In the genomic region with DNA sequence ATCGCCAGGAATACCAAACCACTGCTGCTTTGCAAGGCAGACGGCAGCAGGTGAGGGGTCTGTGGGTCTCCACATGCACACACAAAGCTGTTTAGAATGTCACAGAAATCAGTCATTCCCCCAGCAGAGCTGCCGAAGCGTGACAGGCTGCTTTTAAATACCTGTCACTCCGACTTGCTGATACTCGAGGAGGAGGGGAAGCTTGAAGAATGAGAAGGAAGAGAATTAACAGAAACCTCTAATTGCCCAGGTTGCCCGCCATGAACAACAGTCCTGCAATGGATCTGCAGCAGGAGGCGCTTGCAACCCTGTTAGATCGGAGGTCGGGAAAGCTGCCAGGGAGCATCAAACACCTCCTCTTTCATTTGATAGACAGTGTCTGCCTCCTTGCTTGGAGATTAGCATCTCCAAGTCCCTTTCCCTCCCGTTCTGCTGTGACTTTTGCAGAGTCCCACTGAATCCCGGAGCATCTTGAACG, we compare ENCODE assay signal across 15 mouse cellular contexts.
DNase-seq lines count a peak whose midpoint lies in the region; ATAC-seq and TF ChIP-seq lines count a peak whose summit lies in the region.
"Had no signal": no experiment of that assay in that cellular context is flagged by ENCODE, and none has a peak within 500 bp of the region (broad histone marks: within the 10 kb centered on the region; RNA-seq: fewer than 3 reads in every experiment).

No protein-coding gene starts in this region.

- peak; percentile 1 for DNase-seq in CH12.LX (ENCODE audit: extremely low read depth)
- peak; percentile 65 for DNase-seq in brain, adult 2 months (ENCODE audit: low read depth, low spot score)
- DNase-seq in midbrain, embryonic 10.5 days (ENCODE audit: low spot score), result peak; percentile 29
- DNase-seq in spleen, postnatal 10 days (ENCODE audit: low spot score in 2 of 2), result no peak
- no peak for DNase-seq in adrenal gland, postnatal 14 days
- DNase-seq in thymus, postnatal 14 days, result no peak
- DNase-seq: liver had no signal

- no peak overlapping the region for H3K27ac ChIP-seq in CH12.LX (ENCODE audit: insufficient read depth, low read depth)
- peak overlapping the region; percentile 55; the same call in 1 of the 2 replicates for H3K27ac ChIP-seq in hindbrain, embryonic 13.5 days
- H3K27ac ChIP-seq in midbrain, embryonic 10.5 days (replicated peaks), result no peak overlapping the region
- H3K27ac ChIP-seq in heart, embryonic 12.5 days (ENCODE audit: poor library complexity, severe bottlenecking), result no peak overlapping the region
- H3K27ac ChIP-seq: embryonic facial prominence, embryonic 12.5 days; heart, embryonic 13.5 days; intestine, embryonic 15.5 days; stomach, embryonic 15.5 days had no signal

- no peak overlapping the region for H3K4me3 ChIP-seq in CH12.LX (replicated peaks in 1 of 3; ENCODE audit: low read depth in 2 of 3, low read length in 2 of 3, poor library complexity in 1 of 3)
- H3K4me3 ChIP-seq in hindbrain, embryonic 13.5 days, result no peak overlapping the region
- H3K4me3 ChIP-seq in midbrain, embryonic 10.5 days, result no peak overlapping the region
- no peak overlapping the region for H3K4me3 ChIP-seq in heart, embryonic 12.5 days
- H3K4me3 ChIP-seq: embryonic facial prominence, embryonic 12.5 days; heart, embryonic 13.5 days; intestine, embryonic 15.5 days; myocyte; stomach, embryonic 15.5 days had no signal

- H3K9me3 ChIP-seq in CH12.LX (replicated peaks; ENCODE audit: low read length), result peaks cover 4% of the 10 kb centered on the region
- no peaks in the 10 kb centered on the region for H3K9me3 ChIP-seq in hindbrain, embryonic 13.5 days
- no peaks in the 10 kb centered on the region for H3K9me3 ChIP-seq in midbrain, embryonic 10.5 days (replicated peaks)
- H3K9me3 ChIP-seq in heart, embryonic 12.5 days (replicated peaks), result no peaks in the 10 kb centered on the region; the same call in 1 of the 2 replicates
- H3K9me3 ChIP-seq: embryonic facial prominence, embryonic 12.5 days; heart, embryonic 13.5 days; intestine, embryonic 15.5 days; stomach, embryonic 15.5 days had no signal

- dilution Hi-C loops in CH12.LX (cut with MboI; ENCODE audit: extremely low pct_ligation_motif_present, extremely low pct_unique_long_range_greater_than_20kb, low sequenced_read_pairs), result no loop called here

- H3K79me2 ChIP-seq in CH12.LX (replicated peaks; ENCODE audit: control insufficient read depth, extremely low read depth, insufficient read depth, poor library complexity, severe bottlenecking), result no peaks in the 10 kb centered on the region

- 36% methylated on average over 13 of the region's 13 CpGs for WGBS in hindbrain, embryonic 13.5 days
- WGBS in midbrain, embryonic 10.5 days, result 38% methylated on average over 13 of the region's 13 CpGs
- 39% methylated on average over 13 of the region's 13 CpGs for WGBS in heart, embryonic 12.5 days

- no peak overlapping the region for H3K4me2 ChIP-seq in CH12.LX (ENCODE audit: insufficient read depth, low read depth, poor library complexity, severe bottlenecking)
- no peak overlapping the region for H3K4me2 ChIP-seq in hindbrain, embryonic 13.5 days
- no peak overlapping the region for H3K4me2 ChIP-seq in heart, embryonic 12.5 days
- H3K4me2 ChIP-seq: embryonic facial prominence, embryonic 12.5 days; heart, embryonic 13.5 days; intestine, embryonic 15.5 days; stomach, embryonic 15.5 days had no signal

- peaks cover 0 to 11% of the 10 kb centered on the region in 2 experiments; a peak in 3 of 4 replicates for H3K4me1 ChIP-seq in CH12.LX (ENCODE audit: control insufficient read depth in 1 of 2, insufficient read depth in 2 of 2)
- peaks cover 17% of the 10 kb centered on the region for H3K4me1 ChIP-seq in hindbrain, embryonic 13.5 days (replicated peaks)
- peaks cover 19% of the 10 kb centered on the region for H3K4me1 ChIP-seq in midbrain, embryonic 10.5 days
- no peaks in the 10 kb centered on the region for H3K4me1 ChIP-seq in heart, embryonic 12.5 days (replicated peaks)
- H3K4me1 ChIP-seq: intestine, embryonic 15.5 days; stomach, embryonic 15.5 days had no signal

- ATAC-seq in hindbrain, embryonic 13.5 days (ENCODE audit: low FRiP score), result no peak
- no peak for ATAC-seq in heart, embryonic 12.5 days (ENCODE audit: insufficient number of reproducible peaks, low FRiP score)
- ATAC-seq: activated CD4-positive, CD25-positive, alpha-beta regulatory T cell, adult 4 months; intestine, embryonic 15.5 days had no signal

- TF ChIP-seq CTCF in CH12.LX (conservative IDR thresholded peaks at IDR 0.05 in 1 of 2, IDR thresholded peaks at IDR 0.05 in 1 of 2; ENCODE audit: low read depth in 2 of 2, low read length in 2 of 2), result no peak

- no peak for TF ChIP-seq EP300 in CH12.LX (IDR thresholded peaks at IDR 0.05; ENCODE audit: low read length)

- H3K36me3 ChIP-seq in CH12.LX (replicated peaks in 1 of 2; ENCODE audit: control insufficient read depth in 1 of 2, insufficient read depth in 1 of 2, low read length in 1 of 2), result no peaks in the 10 kb centered on the region
- no peaks in the 10 kb centered on the region for H3K36me3 ChIP-seq in hindbrain, embryonic 13.5 days
- H3K36me3 ChIP-seq in midbrain, embryonic 10.5 days, result no peaks in the 10 kb centered on the region
- H3K36me3 ChIP-seq in heart, embryonic 12.5 days, result no peaks in the 10 kb centered on the region
- H3K36me3 ChIP-seq: embryonic facial prominence, embryonic 12.5 days; heart, embryonic 13.5 days; intestine, embryonic 15.5 days; stomach, embryonic 15.5 days had no signal

- no peak for TF ChIP-seq POLR2A in CH12.LX (IDR thresholded peaks at IDR 0.05; ENCODE audit: low read depth, low read length)

- in situ Hi-C loops in CH12.LX (cut with MboI; ENCODE audit: low pct_ligation_motif_present, low pct_unique_long_range_greater_than_20kb, low sequenced_read_pairs), result no loop called here

- H3K27me3 ChIP-seq in CH12.LX (replicated peaks), result peaks cover 13% of the 10 kb centered on the region
- no peaks in the 10 kb centered on the region for H3K27me3 ChIP-seq in hindbrain, embryonic 13.5 days
- no peaks in the 10 kb centered on the region; the same call in none of the 2 replicates for H3K27me3 ChIP-seq in midbrain, embryonic 10.5 days (ENCODE audit: low read depth, poor library complexity, severe bottlenecking)
- 0 out of 2 replicates have a peak, but pooled peaks cover 3% of the 10 kb centered on the region for H3K27me3 ChIP-seq in heart, embryonic 12.5 days (replicated peaks)
- H3K27me3 ChIP-seq: heart, embryonic 13.5 days; stomach, embryonic 15.5 days had no signal

- no peak for TF ChIP-seq RAD21 in CH12.LX (IDR thresholded peaks at IDR 0.05; ENCODE audit: low read depth, low read length)

- no peak overlapping the region for H3K9ac ChIP-seq in CH12.LX (ENCODE audit: insufficient read depth, low read depth)
- H3K9ac ChIP-seq in hindbrain, embryonic 13.5 days, result peak overlapping the region; percentile 51
- H3K9ac ChIP-seq in heart, embryonic 12.5 days, result no peak overlapping the region
- H3K9ac ChIP-seq: embryonic facial prominence, embryonic 12.5 days; heart, embryonic 13.5 days; intestine, embryonic 15.5 days; stomach, embryonic 15.5 days had no signal

TF ChIP-seq in CH12.LX, 34 proteins besides CTCF, POLR2A, EP300 and RAD21:
- TF ChIP-seq ELF1 (IDR thresholded peaks at IDR 0.05; ENCODE audit: low read depth, low read length) (no peak), ZC3H11A (IDR thresholded peaks at IDR 0.05; ENCODE audit: low read depth, low read length) (no peak), GABPA (IDR thresholded peaks at IDR 0.05; ENCODE audit: insufficient replicate concordance, low read depth, low read length) (no peak), MEF2A (IDR thresholded peaks at IDR 0.05; ENCODE audit: borderline replicate concordance, low read depth, low read length) (no peak), CHD1 (IDR thresholded peaks at IDR 0.05; ENCODE audit: low read depth, low read length) (no peak), NRF1 (IDR thresholded peaks at IDR 0.05; ENCODE audit: low read depth, low read length) (no peak), MAZ (IDR thresholded peaks at IDR 0.05; ENCODE audit: low read depth, low read length) (no peak), PAX5 (IDR thresholded peaks at IDR 0.05; ENCODE audit: low read length) (no peak), MXI1 (IDR thresholded peaks at IDR 0.05; ENCODE audit: low read depth, low read length) (no peak), CHD2 (IDR thresholded peaks at IDR 0.05; ENCODE audit: low read length) (no peak), SMC3 (IDR thresholded peaks at IDR 0.05; ENCODE audit: low read depth, low read length) (no peak), ZMIZ1 (IDR thresholded peaks at IDR 0.05; ENCODE audit: low read depth, low read length) (no peak), ETS1 (conservative IDR thresholded peaks at IDR 0.05; ENCODE audit: low read depth, low read length) (no peak), USF1 (IDR thresholded peaks at IDR 0.05; ENCODE audit: low read depth, low read length) (no peak), HCFC1 (IDR thresholded peaks at IDR 0.05; ENCODE audit: low read depth, low read length) (no peak)

Comparison
In these comparisons a context has a peak if more than half of its experiments do, and no peak if none do; other contexts are left out.
1. DNase-seq: peak in CH12.LX (single experiment), brain, adult 2 months (single experiment) and midbrain, embryonic 10.5 days (single experiment); none in spleen, postnatal 10 days (0 of 2), adrenal gland, postnatal 14 days (single experiment) and thymus, postnatal 14 days (single experiment).